Mouse (Mus musculus) lung, adult 2 months (tissue): ENCODE results near the gene Hspa5.

Experiments
- CTCF ChIP-seq: fragments of 200-500 bp; IDR thresholded peaks from 2 replicates; pipeline ENCODE4 v1.5.1; 2011; ENCODE audit warnings: mild to moderate bottlenecking, low read length, control low read depth; ENCODE audit not compliant: insufficient read depth
- POLR2A ChIP-seq: fragments of 200-500 bp; IDR thresholded peaks from 2 replicates; pipeline ENCODE4 v1.6.1; 2011; ENCODE audit warnings: low read depth, mild to moderate bottlenecking, control low read depth, low read length, borderline replicate concordance; ENCODE audit errors: extremely low read depth

DNA sequence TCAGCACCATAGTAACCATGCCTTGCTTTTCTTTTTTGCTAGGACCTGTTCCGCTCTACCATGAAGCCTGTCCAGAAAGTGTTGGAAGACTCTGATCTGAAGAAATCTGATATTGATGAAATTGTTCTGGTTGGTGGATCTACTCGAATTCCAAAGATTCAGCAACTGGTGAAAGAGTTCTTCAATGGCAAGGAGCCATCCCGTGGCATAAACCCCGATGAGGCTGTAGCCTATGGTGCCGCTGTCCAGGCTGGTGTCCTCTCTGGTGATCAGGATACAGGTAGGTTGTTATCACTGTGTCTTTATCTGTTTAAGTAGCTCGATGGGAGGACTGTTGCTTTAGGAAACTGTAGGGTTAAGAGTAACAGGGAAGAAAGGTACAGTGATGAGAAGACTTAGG lies 2.7 kb downstream of the Hspa5 start:
- TF ChIP-seq POLR2A (no peak), CTCF (no peak)
